Mouse (Mus musculus) T-cell, adult 2 months (primary cell): ENCODE results near the gene Atp5g2.
"Not testable (repeated sequence)": the region's sequence is repeated elsewhere in the genome, so short reads cannot be mapped to it uniquely, and the experiment has no call there.

Experiments used
- DNase-seq: peaks from one replicate; pipeline ENCODE4 v3.0.0; 2022; ENCODE audit warnings: low spot score

Gene Atp5g2

DNA sequence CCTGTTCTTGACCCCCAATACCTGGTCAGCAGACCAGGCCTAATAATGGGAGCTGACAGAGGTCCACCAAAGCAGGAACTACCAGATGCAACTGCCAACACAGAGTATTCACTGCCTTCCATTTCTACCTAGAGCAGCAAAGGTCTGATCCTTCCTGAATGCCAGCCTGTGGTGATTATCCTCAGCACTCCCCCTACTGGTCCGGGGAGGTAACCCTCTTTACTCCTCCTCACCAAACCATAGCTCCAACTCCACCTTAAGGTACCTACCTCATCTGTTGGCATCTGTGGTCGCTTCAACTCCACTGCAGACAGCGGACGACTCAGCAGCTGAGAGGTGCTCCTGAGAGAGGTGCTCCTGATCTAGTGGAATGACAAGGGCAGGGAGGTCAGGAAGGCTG, 6.7 kb downstream of the Atp5g2 start:
- peak; percentile 67 for DNase-seq

DNA sequence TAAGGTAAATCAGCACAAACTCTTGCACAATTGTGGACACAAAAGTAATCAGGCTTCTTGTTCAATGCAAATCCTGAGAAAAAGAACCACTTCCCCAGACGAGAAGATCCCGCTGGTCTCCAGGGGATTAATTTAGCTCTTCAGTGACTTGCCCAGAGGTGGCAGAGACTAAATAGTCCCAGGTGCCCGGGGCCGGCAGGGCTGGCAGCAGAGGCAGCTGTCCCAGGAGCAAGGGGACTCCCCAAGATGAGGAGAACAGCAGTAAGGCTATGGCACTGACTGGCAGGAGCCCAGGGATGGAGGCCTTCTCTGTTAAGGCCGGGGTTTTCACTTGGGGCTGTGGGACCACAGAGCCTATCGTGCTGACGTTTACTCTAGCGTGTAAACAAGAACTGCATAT, 8.3 kb downstream of the Atp5g2 start:
- no peak for DNase-seq

DNA sequence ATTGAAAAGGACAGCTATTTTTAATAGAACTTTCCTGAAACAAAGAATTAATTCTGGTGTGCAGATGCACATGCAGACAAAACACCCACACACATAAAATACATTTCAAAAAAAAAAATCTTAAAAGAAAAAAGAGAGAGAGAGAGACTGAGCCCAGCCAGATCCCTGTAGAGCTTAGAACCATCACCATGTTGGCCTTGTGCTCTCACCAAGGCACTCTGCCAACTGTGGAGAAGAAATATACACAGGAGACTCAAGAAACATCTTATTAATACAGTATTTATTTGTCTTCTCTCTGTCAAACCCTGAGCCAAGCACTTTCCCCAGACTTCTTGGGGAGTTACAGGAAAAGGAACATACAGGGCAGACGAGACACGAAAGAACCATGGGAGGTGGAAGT, 9.6 kb downstream of the Atp5g2 start:
- DNase-seq, result not testable (repeated sequence)

DNA sequence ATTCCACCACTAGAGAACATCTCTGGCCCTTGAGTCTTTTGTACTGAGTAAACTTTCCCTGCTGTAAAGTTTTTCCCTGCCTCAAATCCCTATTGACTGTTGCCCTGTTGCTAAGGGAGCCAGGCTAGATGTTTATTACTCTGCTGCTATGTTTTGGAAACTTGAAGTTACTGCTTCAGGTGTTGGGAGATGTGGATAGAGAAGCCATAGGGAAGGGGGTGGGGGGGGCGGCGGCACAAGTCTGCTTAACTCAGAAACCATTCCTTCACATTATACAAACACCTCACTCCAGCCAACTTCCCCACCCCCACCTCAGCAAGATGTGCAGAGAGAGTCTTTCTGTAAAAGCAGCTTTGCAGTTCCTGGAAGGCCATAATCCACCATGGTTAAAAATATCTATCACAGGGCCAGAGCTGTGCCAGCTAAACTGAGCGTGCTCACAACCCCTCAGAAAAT, 14.2 kb downstream of the Atp5g2 start:
- DNase-seq, result no peak

DNA sequence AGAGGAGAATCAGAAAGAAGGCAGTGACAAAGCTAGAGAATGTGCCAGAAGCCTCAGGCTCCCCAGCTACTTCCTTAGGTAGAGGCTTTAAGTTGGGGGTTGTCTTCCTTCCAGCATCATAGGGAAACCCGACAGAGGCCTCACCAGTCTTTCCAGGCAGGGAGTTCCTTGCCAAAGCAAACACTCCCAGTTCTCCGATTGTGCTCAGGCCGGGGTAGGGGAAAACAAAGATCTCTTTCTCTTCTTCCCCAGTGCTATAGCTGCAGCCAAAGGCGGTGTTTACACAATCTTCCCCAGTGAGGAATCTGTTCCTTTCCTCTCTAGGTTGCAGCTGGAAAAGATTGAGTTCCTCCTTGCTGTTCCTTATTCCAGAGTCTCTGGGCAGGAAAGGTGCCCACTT, 15.5 kb downstream of the Atp5g2 start:
- DNase-seq, result no peak

DNA sequence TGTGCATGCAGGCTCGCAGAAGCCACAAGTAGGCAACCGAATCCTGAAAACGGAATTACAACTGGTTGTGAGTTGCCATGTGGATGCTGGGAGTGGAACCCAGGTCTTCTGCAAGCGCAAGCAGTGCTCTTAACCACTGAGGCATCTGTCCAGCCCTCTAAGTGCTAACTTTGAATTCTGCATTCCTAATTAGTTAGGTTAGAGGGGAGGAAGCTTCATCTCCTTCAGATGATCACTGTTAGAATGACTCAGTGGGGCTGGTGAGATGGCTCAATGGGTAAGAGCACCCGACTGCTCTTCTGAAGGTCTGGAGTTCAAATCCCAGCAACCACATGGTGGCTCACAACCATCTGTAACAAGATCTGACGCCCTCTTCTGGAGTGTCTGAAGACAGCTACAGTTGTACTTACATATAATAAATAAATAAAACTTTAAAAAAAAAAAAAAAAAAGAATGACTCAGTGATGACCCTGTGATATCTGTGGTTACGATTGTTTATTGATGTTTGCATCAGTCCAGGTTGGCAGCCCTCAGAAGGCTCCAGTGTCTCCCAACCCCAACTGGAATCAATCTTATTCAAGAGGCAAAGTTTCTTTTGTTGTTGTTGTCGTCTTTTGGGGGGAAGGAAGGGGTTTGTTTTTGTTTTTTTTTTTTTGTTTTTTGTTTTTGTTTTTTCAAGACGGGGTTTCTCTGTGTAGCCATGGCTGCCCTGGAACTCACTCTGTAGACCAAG, 20.1 kb downstream of the Atp5g2 start:
- DNase-seq, result not testable (repeated sequence)

DNA sequence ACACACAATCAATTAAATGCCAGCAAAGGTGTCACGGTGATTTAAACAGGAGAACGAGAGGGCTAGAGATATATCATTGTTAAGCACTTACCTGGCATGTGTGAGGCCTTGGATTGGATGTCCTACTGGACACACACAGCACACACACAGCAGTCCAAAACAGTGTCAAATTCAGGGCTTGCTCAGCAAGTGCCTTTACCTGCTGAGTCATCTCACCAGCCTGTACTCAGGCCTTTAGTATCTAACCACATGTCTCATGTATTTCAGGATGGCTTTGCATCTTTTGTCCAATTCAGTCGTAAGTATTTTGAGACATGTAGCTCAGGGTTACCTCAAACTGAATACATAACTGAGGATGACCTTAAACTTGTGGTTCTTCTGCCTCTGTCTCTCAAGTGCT, 21.0 kb downstream of the Atp5g2 start:
- DNase-seq, result no peak

DNA sequence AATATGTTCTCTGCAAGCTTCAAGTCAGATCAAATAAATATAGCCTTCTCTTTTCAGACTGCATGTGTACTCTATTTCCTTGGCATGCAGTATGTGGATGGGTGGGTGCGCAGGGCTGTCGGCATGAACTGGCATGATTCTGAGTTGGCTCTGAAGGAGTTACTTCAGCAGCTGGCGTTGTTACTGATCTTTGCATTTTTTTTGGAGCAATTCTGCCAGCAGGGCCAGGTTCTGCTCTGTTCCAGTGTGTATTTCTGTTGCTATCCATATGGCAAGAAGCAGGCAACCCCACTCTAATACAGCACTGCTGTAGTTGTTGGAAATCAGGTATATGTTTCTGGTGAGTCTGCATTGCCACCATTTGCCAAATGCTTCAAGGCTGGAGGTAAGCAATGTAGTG, 36.3 kb downstream of the Atp5g2 start:
- DNase-seq, result no peak

DNA sequence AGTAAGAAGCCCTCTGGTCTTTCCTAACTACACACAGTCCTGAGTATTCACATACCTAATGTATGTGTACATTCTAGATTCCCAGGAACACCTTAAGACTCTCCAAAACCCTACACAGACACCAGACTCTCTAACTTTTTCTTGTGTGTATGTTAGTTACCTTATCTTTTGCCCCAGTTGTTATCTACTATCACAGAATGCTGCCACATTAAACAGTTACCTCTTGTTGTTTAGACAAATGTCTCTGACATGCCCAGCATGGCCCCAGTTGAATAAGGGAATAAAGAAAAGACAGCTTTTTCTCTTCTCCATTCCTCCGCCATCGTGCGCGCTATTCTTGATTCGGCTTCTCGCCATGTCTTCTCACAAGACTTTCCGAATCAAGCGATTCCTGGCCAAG, 37.5 kb downstream of the Atp5g2 start:
- DNase-seq, result no peak

DNA sequence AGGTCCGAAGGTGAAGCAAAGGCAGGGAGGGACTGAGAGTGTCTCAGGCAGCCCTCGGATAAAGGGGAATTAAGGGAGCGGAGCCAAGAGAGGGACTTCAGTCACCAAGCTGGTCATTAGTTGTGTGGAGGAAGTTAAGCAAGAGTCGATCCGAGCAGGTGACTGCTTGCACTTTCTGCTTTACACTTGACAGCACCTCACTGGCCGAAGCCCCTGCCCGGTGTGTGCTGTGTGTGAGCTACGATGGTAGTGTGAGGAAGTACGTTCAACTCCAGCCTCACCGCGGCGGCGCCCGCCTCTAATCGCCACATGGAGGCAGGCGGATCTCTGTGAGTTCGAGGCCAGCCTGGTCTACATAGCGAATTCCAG, 46.5 kb downstream of the Atp5g2 start:
- DNase-seq, result no peak

DNA sequence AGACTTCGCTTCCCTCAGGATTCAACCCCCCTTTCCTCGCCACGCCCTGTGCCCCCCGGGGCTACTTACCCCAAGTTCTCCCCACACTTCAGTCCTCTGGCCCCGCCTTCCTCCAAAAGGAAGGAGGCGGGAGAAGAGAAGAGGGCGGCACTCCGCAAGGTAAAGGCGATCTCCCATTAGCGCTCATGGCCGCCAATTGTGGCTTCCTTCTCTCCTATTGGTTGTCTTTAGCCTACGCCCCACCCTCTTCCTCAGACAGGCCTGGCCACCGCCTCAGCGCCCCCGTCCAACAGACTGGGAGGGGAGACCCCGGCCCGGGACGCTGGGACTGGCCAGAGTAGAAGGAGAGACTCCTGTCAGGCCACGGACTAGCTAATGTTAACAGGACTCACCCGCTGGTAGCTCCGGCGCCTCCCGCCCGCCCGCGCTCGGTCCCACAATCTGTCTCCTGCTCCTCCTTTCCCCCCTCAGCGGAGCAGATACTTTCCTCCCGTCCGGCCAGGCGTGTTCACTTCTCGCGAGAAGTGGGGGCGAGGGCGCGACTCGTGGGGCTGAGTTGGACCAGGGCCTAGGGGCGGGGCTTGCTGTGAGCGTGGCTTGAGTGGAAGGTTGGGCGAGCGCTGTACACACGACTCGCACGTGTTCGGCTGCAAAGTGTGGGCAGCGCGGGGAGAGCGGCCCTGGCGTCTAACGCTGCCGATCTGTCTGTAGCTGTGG, 47.0 kb downstream of the Atp5g2 start, which contains the start of the genes Gm28047 and Atf7:
TSS of gene Gm28047 (minus strand) at position 98 of the 717 bp plus-strand sequence.
TSS of gene Atf7 (minus strand) at position 495 of the 717 bp plus-strand sequence.
- peak; percentile 99 for DNase-seq

DNA sequence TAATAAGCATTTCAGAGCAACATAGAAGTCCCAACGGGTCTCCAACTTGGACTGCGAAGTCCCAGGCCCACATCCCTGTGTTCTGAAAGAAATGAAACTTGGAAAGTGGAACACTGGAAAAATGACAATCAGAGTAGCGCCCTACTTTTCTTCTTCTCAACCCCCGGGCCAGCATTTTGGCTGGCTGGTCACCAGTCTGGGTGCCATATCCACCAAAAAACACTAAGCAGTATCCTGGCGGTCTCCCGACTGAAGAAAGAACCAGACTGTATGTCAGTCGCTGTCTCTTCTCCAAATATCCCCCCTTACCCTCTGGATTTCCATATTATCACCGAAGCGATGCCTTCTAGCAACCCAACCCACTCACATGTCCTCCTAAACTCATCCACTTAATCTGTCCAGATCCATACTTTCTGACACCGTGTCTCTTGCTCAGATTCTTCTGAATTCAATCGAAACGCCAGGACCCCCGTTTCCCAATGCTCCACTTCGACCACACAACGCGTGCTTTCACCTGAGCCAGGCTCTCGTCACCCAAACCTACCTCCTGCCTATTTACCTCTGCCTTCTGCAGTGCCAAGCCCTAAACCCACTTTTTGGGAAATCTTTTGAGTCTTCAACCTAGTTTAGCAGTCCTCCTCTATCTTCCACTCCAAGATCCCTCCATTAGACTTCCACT, 47.7 kb downstream of the Atp5g2 start:
- DNase-seq, result no peak

DNA sequence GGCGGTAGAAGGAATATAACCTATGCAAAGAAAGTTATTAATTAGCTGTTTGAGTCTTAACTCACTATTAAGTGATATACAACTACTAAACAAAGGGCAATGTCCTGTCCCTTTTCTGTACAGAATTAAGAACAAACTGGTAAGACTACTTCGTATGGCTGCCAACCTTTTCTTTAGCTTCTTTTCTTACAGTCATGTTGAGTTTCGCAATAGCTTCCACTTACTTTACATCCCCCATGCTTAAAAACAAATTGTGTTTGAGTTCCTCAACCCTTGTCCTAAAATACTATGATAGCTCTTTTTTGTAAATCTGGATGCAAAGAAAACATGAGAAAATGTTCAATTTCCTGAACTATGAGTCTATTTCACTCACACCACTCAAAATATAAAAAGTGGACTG, 49.0 kb downstream of the Atp5g2 start:
- DNase-seq, result no peak

DNA sequence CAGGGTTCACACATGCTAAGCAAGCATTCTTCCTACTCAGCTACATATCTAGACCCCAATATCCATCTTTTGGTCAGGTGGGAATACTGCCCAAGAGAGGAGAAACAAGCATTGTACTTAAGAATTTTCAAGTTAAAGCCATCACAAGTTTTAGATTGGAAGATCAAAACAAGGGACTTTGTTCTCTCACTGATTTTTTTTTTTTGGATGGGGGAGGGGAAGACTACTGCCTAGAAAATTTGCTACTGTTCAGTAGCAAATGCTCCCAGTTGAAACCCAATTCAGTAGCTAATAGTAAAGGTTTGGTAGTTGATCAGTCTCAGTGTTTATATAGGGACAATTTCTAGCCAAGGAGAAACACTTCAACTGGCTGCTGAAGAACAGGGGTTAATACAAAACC, 49.6 kb downstream of the Atp5g2 start:
- DNase-seq, result no peak

DNA sequence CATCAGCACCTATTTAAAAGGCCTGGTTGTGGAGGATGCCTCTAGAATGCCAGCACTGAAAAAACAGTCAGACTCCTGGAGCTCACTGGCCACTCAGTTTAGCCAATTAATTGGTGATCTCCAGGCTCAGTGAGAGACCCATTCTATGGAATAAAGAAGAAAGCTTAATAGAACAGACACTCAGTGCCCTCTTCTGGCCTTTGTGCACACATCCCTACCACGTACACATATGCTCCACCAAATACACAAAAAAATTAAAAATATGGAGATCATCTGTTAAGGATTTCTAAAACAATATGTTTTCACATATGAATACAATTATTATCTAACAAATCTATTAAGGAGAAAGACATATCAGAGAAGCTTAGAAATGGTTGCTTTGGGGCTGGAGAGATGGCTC, 51.4 kb downstream of the Atp5g2 start:
- DNase-seq, result no peak

DNA sequence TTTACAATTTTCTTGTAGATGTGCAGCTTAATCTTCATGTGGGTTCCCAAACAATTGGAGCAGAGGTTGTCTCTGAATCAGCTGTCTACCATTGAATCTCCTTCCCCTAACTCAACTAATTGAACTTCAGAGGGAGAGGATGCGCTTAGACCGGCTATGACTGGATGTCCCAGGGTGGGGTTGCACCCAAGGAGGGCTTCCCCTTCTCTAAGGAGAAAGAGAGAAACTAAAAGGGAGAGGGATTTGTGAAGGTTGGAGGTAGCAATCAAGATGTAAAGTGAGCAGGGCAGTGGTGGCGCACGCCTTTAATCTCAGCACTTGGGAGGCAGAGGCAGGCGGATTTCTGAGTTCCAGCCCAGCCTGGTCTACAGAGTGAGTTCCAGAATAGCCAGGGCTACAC, 52.7 kb downstream of the Atp5g2 start:
- no peak for DNase-seq

DNA sequence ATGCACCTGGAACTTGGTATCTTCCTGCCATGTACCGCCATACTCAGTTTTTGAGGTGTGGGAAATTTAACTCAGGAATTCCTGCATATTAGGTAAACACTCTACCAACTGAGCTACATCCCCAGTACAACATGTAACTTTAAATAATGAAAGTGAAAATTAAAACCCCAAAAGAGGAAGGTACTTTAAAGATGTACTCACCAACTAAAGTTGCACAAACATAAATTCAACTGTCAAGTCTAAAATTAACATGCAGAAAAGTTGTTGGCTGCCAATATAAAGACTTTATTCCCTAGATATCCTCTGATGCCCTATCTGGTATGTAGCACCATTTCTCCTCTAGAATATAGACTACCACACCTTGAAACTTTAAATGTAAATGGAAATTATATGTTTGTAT, 54.5 kb downstream of the Atp5g2 start:
- DNase-seq, result no peak

DNA sequence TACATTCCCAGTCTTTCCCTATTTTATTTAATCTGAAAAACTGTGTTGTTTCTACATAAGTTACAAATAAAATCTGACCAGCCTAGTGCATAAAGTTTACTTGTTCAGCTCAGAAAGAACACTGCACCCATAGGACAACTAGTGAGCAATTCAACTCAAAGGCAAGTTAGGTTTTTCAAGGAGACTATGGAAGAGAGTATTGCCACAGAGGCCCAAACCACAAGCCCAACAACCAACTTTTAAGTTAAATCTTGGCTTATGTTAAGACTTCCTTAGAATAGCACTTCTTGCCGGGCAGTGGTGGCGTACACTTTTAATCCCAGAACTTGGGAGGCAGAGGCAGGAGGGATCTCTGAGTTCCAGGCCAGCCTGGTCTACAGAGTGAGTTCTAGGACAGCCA, 56.0 kb downstream of the Atp5g2 start:
- no peak for DNase-seq

DNA sequence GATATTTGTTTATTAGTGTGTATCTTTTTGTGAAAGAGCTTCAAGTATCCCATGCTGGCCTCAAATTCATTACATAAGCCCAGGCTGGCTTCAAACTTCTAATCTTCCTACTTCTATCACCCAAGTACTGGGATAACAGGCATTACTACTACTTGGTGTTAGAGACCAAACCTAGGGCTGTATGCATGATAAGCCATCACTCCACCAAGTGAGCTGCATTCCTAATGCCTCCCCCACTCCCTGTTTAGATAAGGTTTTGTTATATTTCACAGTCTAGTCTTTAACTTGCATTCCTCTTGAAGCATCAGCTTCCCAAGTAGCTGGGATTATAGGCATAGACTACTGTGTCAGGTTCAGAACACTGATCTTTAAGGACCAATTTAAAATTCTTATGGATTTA, 57.9 kb downstream of the Atp5g2 start:
- no peak for DNase-seq

DNA sequence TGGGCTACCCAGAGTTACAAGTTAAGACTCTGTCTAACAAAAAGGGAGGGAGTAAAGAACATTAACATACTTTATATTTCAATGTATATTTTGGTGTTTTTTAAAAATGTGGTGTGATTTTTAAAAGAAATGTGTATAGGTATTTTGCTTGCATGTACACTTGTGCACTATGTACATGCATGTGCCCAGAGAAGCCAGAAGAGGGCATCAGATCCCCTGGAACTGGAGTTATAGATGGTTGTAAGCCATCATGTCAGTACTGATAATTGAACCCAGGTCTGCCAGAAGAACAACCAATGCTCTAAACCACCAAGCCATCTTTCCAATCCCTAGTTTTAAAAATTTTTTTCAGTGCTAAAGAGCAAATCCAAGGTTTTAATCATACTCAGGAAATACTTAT, 59.2 kb downstream of the Atp5g2 start:
- DNase-seq, result no peak
